In the genomic region with DNA sequence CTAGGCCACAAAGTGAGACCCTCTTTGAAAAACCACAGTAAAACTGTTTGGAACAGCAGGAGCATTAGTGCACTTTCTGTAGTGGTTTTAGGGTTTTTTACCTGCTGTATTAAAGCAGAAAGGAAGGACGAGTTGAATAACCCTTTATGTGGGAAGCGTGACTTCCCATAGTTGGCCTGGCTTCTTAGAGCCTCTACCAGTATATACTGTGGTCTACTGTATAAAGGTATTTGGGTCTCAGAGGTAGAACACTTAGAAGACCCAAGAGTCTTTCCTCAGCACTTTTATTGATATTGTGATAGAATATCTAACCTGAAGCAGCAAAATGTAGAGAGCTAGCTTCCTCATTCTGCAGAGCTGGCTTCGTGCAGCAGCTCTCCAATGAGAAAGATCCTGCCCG, we compare ENCODE assay signal across 12 mouse cellular contexts. TPM values are rescaled to one million over a fixed set of nuclear protein-coding genes. Genes with fewer than 3 reads are reported as not detected.
DNase-seq lines count a peak whose midpoint lies in the region; ATAC-seq and TF ChIP-seq lines count a peak whose summit lies in the region.
"Had no signal": no experiment of that assay in that cellular context is flagged by ENCODE, and none has a peak within 500 bp of the region (broad histone marks: within the 10 kb centered on the region; RNA-seq: fewer than 3 reads in every experiment).

No protein-coding gene starts in this region.

- H3K27ac ChIP-seq in forebrain, embryonic 11.5 days (ENCODE audit: low read depth, low read length), result peak overlapping the region; percentile 50; the same call in 1 of the 2 replicates
- no peak overlapping the region for H3K27ac ChIP-seq in forebrain, postnatal 0 days (ENCODE audit: low read depth, low read length)
- peak overlapping the region; percentile 66 for H3K27ac ChIP-seq in hindbrain, embryonic 11.5 days (ENCODE audit: low read depth, low read length)
- no peak overlapping the region for H3K27ac ChIP-seq in hindbrain, embryonic 14.5 days
- H3K27ac ChIP-seq in CH12.LX (ENCODE audit: insufficient read depth, low read depth), result peak overlapping the region; percentile 90
- H3K27ac ChIP-seq in hindbrain, postnatal 0 days, result 0 out of 2 replicates have a peak overlapping the region, but pooled peaks have one; percentile 26
- H3K27ac ChIP-seq: stomach, postnatal 0 days had no signal

- ATAC-seq in forebrain, embryonic 11.5 days (replicated peaks; ENCODE audit: low FRiP score), result no peak
- ATAC-seq in forebrain, postnatal 0 days, result no peak
- ATAC-seq in hindbrain, embryonic 11.5 days (ENCODE audit: low FRiP score), result no peak
- no peak for ATAC-seq in hindbrain, embryonic 14.5 days (ENCODE audit: low FRiP score)
- no peak for ATAC-seq in hindbrain, postnatal 0 days

- TF ChIP-seq POLR2A in CH12.LX (IDR thresholded peaks at IDR 0.05; ENCODE audit: low read depth, low read length), result no peak

- TF ChIP-seq EP300 in CH12.LX (IDR thresholded peaks at IDR 0.05; ENCODE audit: low read length), result no peak

- peaks cover 63% of the 10 kb centered on the region for H3K36me3 ChIP-seq in forebrain, embryonic 11.5 days (ENCODE audit: control insufficient read depth, insufficient read depth, low read length)
- H3K36me3 ChIP-seq in forebrain, postnatal 0 days (ENCODE audit: insufficient read depth), result peaks cover 85% of the 10 kb centered on the region
- H3K36me3 ChIP-seq in hindbrain, embryonic 11.5 days (ENCODE audit: control insufficient read depth, insufficient read depth, low read length), result peaks cover 49% of the 10 kb centered on the region
- peaks cover 90% of the 10 kb centered on the region for H3K36me3 ChIP-seq in hindbrain, embryonic 14.5 days (replicated peaks; ENCODE audit: control insufficient read depth, insufficient read depth)
- H3K36me3 ChIP-seq in CH12.LX (replicated peaks in 1 of 2; ENCODE audit: control insufficient read depth in 1 of 2, insufficient read depth in 1 of 2, low read length in 1 of 2), result peaks cover 76 to 86% of the 10 kb centered on the region in 2 experiments
- H3K36me3 ChIP-seq in hindbrain, postnatal 0 days (ENCODE audit: insufficient read depth, low read length), result peaks cover 59% of the 10 kb centered on the region

- dilution Hi-C loops in CH12.LX (cut with MboI; ENCODE audit: extremely low pct_ligation_motif_present, extremely low pct_unique_long_range_greater_than_20kb, low sequenced_read_pairs), result no loop called here

- peaks cover 45% of the 10 kb centered on the region for H3K79me2 ChIP-seq in CH12.LX (replicated peaks; ENCODE audit: control insufficient read depth, extremely low read depth, insufficient read depth, poor library complexity, severe bottlenecking)

- no peak for TF ChIP-seq RAD21 in CH12.LX (IDR thresholded peaks at IDR 0.05; ENCODE audit: low read depth, low read length)

- H3K4me2 ChIP-seq in forebrain, embryonic 11.5 days (ENCODE audit: low read depth, low read length, severe bottlenecking), result no peak overlapping the region
- no peak overlapping the region for H3K4me2 ChIP-seq in forebrain, postnatal 0 days (ENCODE audit: low read depth)
- 0 out of 2 replicates have a peak overlapping the region, but pooled peaks have one; percentile 4 for H3K4me2 ChIP-seq in hindbrain, embryonic 11.5 days (replicated peaks; ENCODE audit: low read depth, low read length)
- no peak overlapping the region for H3K4me2 ChIP-seq in hindbrain, embryonic 14.5 days (replicated peaks)
- no peak overlapping the region for H3K4me2 ChIP-seq in CH12.LX (ENCODE audit: insufficient read depth, low read depth, poor library complexity, severe bottlenecking)
- no peak overlapping the region for H3K4me2 ChIP-seq in hindbrain, postnatal 0 days (ENCODE audit: low read depth, low read length)

- H3K27me3 ChIP-seq in forebrain, embryonic 11.5 days (ENCODE audit: control insufficient read depth, insufficient read depth, low read length), result no peaks in the 10 kb centered on the region
- H3K27me3 ChIP-seq in forebrain, postnatal 0 days (ENCODE audit: insufficient read depth, low read length), result no peaks in the 10 kb centered on the region
- H3K27me3 ChIP-seq in hindbrain, embryonic 11.5 days (ENCODE audit: control insufficient read depth, insufficient read depth, low read length), result no peaks in the 10 kb centered on the region
- no peaks in the 10 kb centered on the region for H3K27me3 ChIP-seq in hindbrain, embryonic 14.5 days (ENCODE audit: control insufficient read depth, insufficient read depth, low read length)
- no peaks in the 10 kb centered on the region for H3K27me3 ChIP-seq in CH12.LX (replicated peaks)
- no peaks in the 10 kb centered on the region for H3K27me3 ChIP-seq in hindbrain, postnatal 0 days (ENCODE audit: insufficient read depth, low read length)

- 91% methylated on average over 4 of the region's 4 CpGs for WGBS in forebrain, embryonic 11.5 days
- 82% methylated on average over 4 of the region's 4 CpGs for WGBS in forebrain, postnatal 0 days
- WGBS in hindbrain, embryonic 11.5 days, result 74% methylated on average over 4 of the region's 4 CpGs
- WGBS in hindbrain, embryonic 14.5 days, result 72% methylated on average over 4 of the region's 4 CpGs
- WGBS in hindbrain, postnatal 0 days, result 66% methylated on average over 4 of the region's 4 CpGs

- H3K4me3 ChIP-seq in forebrain, embryonic 11.5 days (ENCODE audit: low read depth, low read length), result no peak overlapping the region
- H3K4me3 ChIP-seq in forebrain, postnatal 0 days (ENCODE audit: low read depth, low read length), result no peak overlapping the region
- no peak overlapping the region for H3K4me3 ChIP-seq in hindbrain, embryonic 11.5 days (ENCODE audit: low read depth, low read length)
- H3K4me3 ChIP-seq in hindbrain, embryonic 14.5 days (replicated peaks; ENCODE audit: low read length), result no peak overlapping the region
- no peak overlapping the region for H3K4me3 ChIP-seq in CH12.LX (replicated peaks in 1 of 3; ENCODE audit: low read depth in 2 of 3, low read length in 2 of 3, poor library complexity in 1 of 3)
- no peak overlapping the region for H3K4me3 ChIP-seq in hindbrain, postnatal 0 days (ENCODE audit: low read length)

- no peak for DNase-seq in forebrain, embryonic 11.5 days (ENCODE audit: low spot score)
- no peak for DNase-seq in forebrain, postnatal 0 days
- no peak for DNase-seq in hindbrain, embryonic 11.5 days (ENCODE audit: low spot score)
- no peak for DNase-seq in hindbrain, embryonic 14.5 days (ENCODE audit: low spot score)
- DNase-seq in CH12.LX (ENCODE audit: extremely low read depth), result no peak
- no peak for DNase-seq in hindbrain, postnatal 0 days (ENCODE audit: low spot score)
- no peak for DNase-seq in thymus, postnatal 0 days (ENCODE audit: low spot score)
- no peak for DNase-seq in testis, postnatal 10 days (ENCODE audit: low spot score)
- DNase-seq: adrenal gland, postnatal 25 days had no signal

- no peaks in the 10 kb centered on the region for H3K9me3 ChIP-seq in forebrain, embryonic 11.5 days (ENCODE audit: control insufficient read depth, low read length)
- no peaks in the 10 kb centered on the region for H3K9me3 ChIP-seq in forebrain, postnatal 0 days (ENCODE audit: low read length)
- H3K9me3 ChIP-seq in hindbrain, embryonic 11.5 days (ENCODE audit: control insufficient read depth, low read length), result no peaks in the 10 kb centered on the region
- no peaks in the 10 kb centered on the region for H3K9me3 ChIP-seq in hindbrain, embryonic 14.5 days (ENCODE audit: control insufficient read depth, low read length)
- no peaks in the 10 kb centered on the region for H3K9me3 ChIP-seq in CH12.LX (replicated peaks; ENCODE audit: low read length)
- no peaks in the 10 kb centered on the region for H3K9me3 ChIP-seq in hindbrain, postnatal 0 days (ENCODE audit: low read length)

- TF ChIP-seq CTCF in forebrain, postnatal 0 days (IDR thresholded peaks at IDR 0.05; ENCODE audit: low read depth), result no peak
- TF ChIP-seq CTCF in CH12.LX (conservative IDR thresholded peaks at IDR 0.05 in 1 of 2, IDR thresholded peaks at IDR 0.05 in 1 of 2; ENCODE audit: low read depth in 2 of 2, low read length in 2 of 2), result no peak
- TF ChIP-seq CTCF in hindbrain, postnatal 0 days (IDR thresholded peaks at IDR 0.05; ENCODE audit: low read depth), result no peak

- peaks cover 19% of the 10 kb centered on the region for H3K4me1 ChIP-seq in forebrain, embryonic 11.5 days (replicated peaks; ENCODE audit: control insufficient read depth, insufficient read depth, low read length)
- 0 out of 2 replicates have a peak, but pooled peaks cover 1% of the 10 kb centered on the region for H3K4me1 ChIP-seq in forebrain, postnatal 0 days (ENCODE audit: insufficient read depth)
- peaks cover 21% of the 10 kb centered on the region for H3K4me1 ChIP-seq in hindbrain, embryonic 11.5 days (replicated peaks; ENCODE audit: control insufficient read depth, insufficient read depth, low read length)
- peaks cover 8% of the 10 kb centered on the region; the same call in 1 of the 2 replicates for H3K4me1 ChIP-seq in hindbrain, embryonic 14.5 days (replicated peaks; ENCODE audit: control insufficient read depth, insufficient read depth, low read length)
- H3K4me1 ChIP-seq in CH12.LX (ENCODE audit: control insufficient read depth in 1 of 2, insufficient read depth in 2 of 2), result peaks cover 44 to 95% of the 10 kb centered on the region in 2 experiments
- 0 out of 2 replicates have a peak, but pooled peaks cover 5% of the 10 kb centered on the region for H3K4me1 ChIP-seq in hindbrain, postnatal 0 days (ENCODE audit: insufficient read depth, low read length)

- in situ Hi-C loops in CH12.LX (cut with MboI; ENCODE audit: low pct_ligation_motif_present, low pct_unique_long_range_greater_than_20kb, low sequenced_read_pairs), result no loop called here

- no peak overlapping the region for H3K9ac ChIP-seq in forebrain, embryonic 11.5 days (ENCODE audit: low read length)
- no peak overlapping the region for H3K9ac ChIP-seq in forebrain, postnatal 0 days
- 0 out of 2 replicates have a peak overlapping the region, but pooled peaks have one; percentile 2 for H3K9ac ChIP-seq in hindbrain, embryonic 11.5 days (ENCODE audit: low read depth, low read length)
- no peak overlapping the region for H3K9ac ChIP-seq in hindbrain, embryonic 14.5 days
- no peak overlapping the region; the same call in 1 of the 2 replicates for H3K9ac ChIP-seq in CH12.LX (ENCODE audit: insufficient read depth, low read depth)
- no peak overlapping the region for H3K9ac ChIP-seq in hindbrain, postnatal 0 days (replicated peaks; ENCODE audit: low read length)

RNA-seq across cellular contexts. Expression of gene Ech1, which starts 5.4 kb away (rescaled TPM):
- polyA plus RNA-seq in forebrain, embryonic 11.5 days (2014; fragmentation: Nextera tagmentation; extraction: Ambion mirVana), result 70.6 and 74.0 TPM in 2 replicates
- 79.6 and 88.3 TPM in 2 replicates for total RNA-seq in forebrain, postnatal 0 days (2014; rRNA removed)
- 101 and 110 TPM in 2 replicates for polyA plus RNA-seq in forebrain, postnatal 0 days (2015; fragmentation: Nextera tagmentation; extraction: Ambion mirVana)
- polyA plus RNA-seq in hindbrain, embryonic 11.5 days (2014; fragmentation: Nextera tagmentation; extraction: Ambion mirVana), result 83.8 and 84.2 TPM in 2 replicates
- polyA plus RNA-seq in hindbrain, embryonic 14.5 days (2014; fragmentation: Nextera tagmentation; extraction: Ambion mirVana), result 92.6 and 99.0 TPM in 2 replicates
- total RNA-seq in CH12.LX (2012; rRNA removed) (103 and 124 TPM in 2 replicates), CH12.LX (2014; rRNA removed) (119 and 121 TPM in 2 replicates)
- polyA plus RNA-seq in CH12.LX (2012; ENCODE audit: insufficient read length, low read depth), result 65.1 and 67.6 TPM in 2 replicates
- total RNA-seq in hindbrain, postnatal 0 days (2014; rRNA removed), result 95.5 and 131 TPM in 2 replicates
- polyA plus RNA-seq in hindbrain, postnatal 0 days (2015; fragmentation: Nextera tagmentation; extraction: Ambion mirVana), result 122 and 127 TPM in 2 replicates
- polyA plus RNA-seq in thymus, postnatal 0 days (2015; fragmentation: Nextera tagmentation; extraction: Ambion mirVana), result 167 and 184 TPM in 2 replicates

RNA-seq across cellular contexts. Expression of gene Hnrnpl, which starts 11.2 kb away (rescaled TPM):
- 338 and 382 TPM in 2 replicates for polyA plus RNA-seq in forebrain, embryonic 11.5 days (2014; fragmentation: Nextera tagmentation; extraction: Ambion mirVana)
- 261 and 264 TPM in 2 replicates for total RNA-seq in forebrain, postnatal 0 days (2014; rRNA removed)
- 172 TPM in 2 replicates for polyA plus RNA-seq in forebrain, postnatal 0 days (2015; fragmentation: Nextera tagmentation; extraction: Ambion mirVana)
- 306 and 312 TPM in 2 replicates for polyA plus RNA-seq in hindbrain, embryonic 11.5 days (2014; fragmentation: Nextera tagmentation; extraction: Ambion mirVana)
- polyA plus RNA-seq in hindbrain, embryonic 14.5 days (2014; fragmentation: Nextera tagmentation; extraction: Ambion mirVana), result 142 and 150 TPM in 2 replicates
- 296 and 342 TPM in 2 replicates for total RNA-seq in CH12.LX (2012; rRNA removed)
- 365 and 371 TPM in 2 replicates for total RNA-seq in CH12.LX (2014; rRNA removed)
- 640 and 645 TPM in 2 replicates for polyA plus RNA-seq in CH12.LX (2012; ENCODE audit: insufficient read length, low read depth)
- total RNA-seq in hindbrain, postnatal 0 days (2014; rRNA removed), result 233 and 275 TPM in 2 replicates
- polyA plus RNA-seq in hindbrain, postnatal 0 days (2015; fragmentation: Nextera tagmentation; extraction: Ambion mirVana), result 179 and 191 TPM in 2 replicates
- polyA plus RNA-seq in thymus, postnatal 0 days (2015; fragmentation: Nextera tagmentation; extraction: Ambion mirVana), result 285 and 358 TPM in 2 replicates

RNA-seq across cellular contexts. Expression of gene Lgals4, which starts 14.1 kb away (rescaled TPM):
- 1.1 and 1.7 TPM in 2 replicates for polyA plus RNA-seq in forebrain, embryonic 11.5 days (2014; fragmentation: Nextera tagmentation; extraction: Ambion mirVana)
- total RNA-seq in forebrain, postnatal 0 days (2014; rRNA removed), result 2.4 and 5.2 TPM in 2 replicates
- polyA plus RNA-seq in forebrain, postnatal 0 days (2015; fragmentation: Nextera tagmentation; extraction: Ambion mirVana), result 3.3 and 3.5 TPM in 2 replicates
- 2.1 and 2.5 TPM in 2 replicates for polyA plus RNA-seq in hindbrain, embryonic 11.5 days (2014; fragmentation: Nextera tagmentation; extraction: Ambion mirVana)
- polyA plus RNA-seq in hindbrain, embryonic 14.5 days (2014; fragmentation: Nextera tagmentation; extraction: Ambion mirVana), result 2.8 and 3.2 TPM in 2 replicates
- total RNA-seq in CH12.LX (2012; rRNA removed) (3.9 and 7.0 TPM in 2 replicates), CH12.LX (2014; rRNA removed) (2.6 and 3.6 TPM in 2 replicates)
- 6.5 and 7.2 TPM in 2 replicates for polyA plus RNA-seq in CH12.LX (2012; ENCODE audit: insufficient read length, low read depth)
- total RNA-seq in hindbrain, postnatal 0 days (2014; rRNA removed), result 0.47 and 8.4 TPM in 2 replicates
- 5.0 and 5.8 TPM in 2 replicates for polyA plus RNA-seq in hindbrain, postnatal 0 days (2015; fragmentation: Nextera tagmentation; extraction: Ambion mirVana)
- polyA plus RNA-seq in thymus, postnatal 0 days (2015; fragmentation: Nextera tagmentation; extraction: Ambion mirVana), result 10.1 and 12.0 TPM in 2 replicates

RNA-seq across cellular contexts. Expression of gene Rinl, which starts 30.8 kb away (rescaled TPM):
- 2.1 and 2.4 TPM in 2 replicates for polyA plus RNA-seq in forebrain, embryonic 11.5 days (2014; fragmentation: Nextera tagmentation; extraction: Ambion mirVana)
- 2.1 and 2.2 TPM in 2 replicates for total RNA-seq in forebrain, postnatal 0 days (2014; rRNA removed)
- 1.6 TPM in 2 replicates for polyA plus RNA-seq in forebrain, postnatal 0 days (2015; fragmentation: Nextera tagmentation; extraction: Ambion mirVana)
- 2.5 and 2.7 TPM in 2 replicates for polyA plus RNA-seq in hindbrain, embryonic 11.5 days (2014; fragmentation: Nextera tagmentation; extraction: Ambion mirVana)
- polyA plus RNA-seq in hindbrain, embryonic 14.5 days (2014; fragmentation: Nextera tagmentation; extraction: Ambion mirVana), result 1.4 and 2.7 TPM in 2 replicates
- total RNA-seq in CH12.LX (2012; rRNA removed) (60.9 and 65.5 TPM in 2 replicates), CH12.LX (2014; rRNA removed) (41.5 and 46.1 TPM in 2 replicates)
- 60.6 and 61.8 TPM in 2 replicates for polyA plus RNA-seq in CH12.LX (2012; ENCODE audit: insufficient read length, low read depth)
- 1.2 TPM in 2 replicates for total RNA-seq in hindbrain, postnatal 0 days (2014; rRNA removed)
- polyA plus RNA-seq in hindbrain, postnatal 0 days (2015; fragmentation: Nextera tagmentation; extraction: Ambion mirVana), result 1.4 and 2.0 TPM in 2 replicates
- 75.9 and 105 TPM in 2 replicates for polyA plus RNA-seq in thymus, postnatal 0 days (2015; fragmentation: Nextera tagmentation; extraction: Ambion mirVana)

RNA-seq across cellular contexts. Expression of gene Lgals7, which starts 44.1 kb away (rescaled TPM):
- polyA plus RNA-seq in forebrain, embryonic 11.5 days (2014; fragmentation: Nextera tagmentation; extraction: Ambion mirVana), result 0.52 and 0.88 TPM in 2 replicates
- total RNA-seq in forebrain, postnatal 0 days (2014; rRNA removed), result 2.8 and 10.4 TPM in 2 replicates
- polyA plus RNA-seq in forebrain, postnatal 0 days (2015; fragmentation: Nextera tagmentation; extraction: Ambion mirVana), result 3.5 and 3.8 TPM in 2 replicates
- 1.7 and 2.7 TPM in 2 replicates for polyA plus RNA-seq in hindbrain, embryonic 11.5 days (2014; fragmentation: Nextera tagmentation; extraction: Ambion mirVana)
- polyA plus RNA-seq in hindbrain, embryonic 14.5 days (2014; fragmentation: Nextera tagmentation; extraction: Ambion mirVana), result 2.9 and 3.0 TPM in 2 replicates
- not detected in 2 replicates for total RNA-seq in CH12.LX (2012; rRNA removed)
- not detected in 2 replicates for total RNA-seq in CH12.LX (2014; rRNA removed)
- not detected in 2 replicates for polyA plus RNA-seq in CH12.LX (2012; ENCODE audit: insufficient read length, low read depth)
- total RNA-seq in hindbrain, postnatal 0 days (2014; rRNA removed), result 1.1 TPM in 1 of 2 replicates, not detected in the other
- polyA plus RNA-seq in hindbrain, postnatal 0 days (2015; fragmentation: Nextera tagmentation; extraction: Ambion mirVana), result 3.7 and 5.0 TPM in 2 replicates
- 0.99 and 1.1 TPM in 2 replicates for polyA plus RNA-seq in thymus, postnatal 0 days (2015; fragmentation: Nextera tagmentation; extraction: Ambion mirVana)
- total RNA-seq: adrenal gland, postnatal 25 days; gastrocnemius, adult 8-10 months; liver, adult 2 months had no signal
- polyA plus RNA-seq: liver, adult 2 months had no signal

Comparison
In these comparisons a context has a peak if more than half of its experiments do, and no peak if none do; other contexts are left out.
1. H3K27ac ChIP-seq: peak in forebrain, embryonic 11.5 days (single experiment), hindbrain, embryonic 11.5 days (single experiment), CH12.LX (single experiment) and hindbrain, postnatal 0 days (single experiment); none in forebrain, postnatal 0 days (single experiment) and hindbrain, embryonic 14.5 days (single experiment).